Mouse (Mus musculus): ENCODE results near the gene Hdac9.

Gene Hdac9

DNA sequence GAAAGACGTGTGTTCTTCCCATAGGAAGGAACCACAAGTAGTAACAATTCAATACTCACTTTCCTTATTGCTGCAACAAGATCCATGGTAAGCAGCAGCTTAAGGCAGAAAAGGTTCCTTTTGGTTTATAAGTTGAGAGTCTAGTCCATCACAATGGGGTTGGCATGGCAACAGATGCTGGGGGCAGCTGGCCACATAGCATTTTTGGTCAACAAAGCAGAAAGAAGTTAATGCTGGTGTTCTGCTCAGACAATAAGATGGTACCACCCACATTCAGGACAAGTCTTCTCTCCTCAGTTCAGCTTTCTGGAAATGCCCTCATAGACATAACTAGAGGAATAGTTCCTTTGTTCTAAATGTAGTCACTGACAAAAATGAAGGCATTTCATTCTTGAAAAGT is at the start of gene Hdac9:
TSS of gene Hdac9 (minus strand) at position 101 of the 400 bp plus-strand sequence.
- no peak for DNase-seq

DNA sequence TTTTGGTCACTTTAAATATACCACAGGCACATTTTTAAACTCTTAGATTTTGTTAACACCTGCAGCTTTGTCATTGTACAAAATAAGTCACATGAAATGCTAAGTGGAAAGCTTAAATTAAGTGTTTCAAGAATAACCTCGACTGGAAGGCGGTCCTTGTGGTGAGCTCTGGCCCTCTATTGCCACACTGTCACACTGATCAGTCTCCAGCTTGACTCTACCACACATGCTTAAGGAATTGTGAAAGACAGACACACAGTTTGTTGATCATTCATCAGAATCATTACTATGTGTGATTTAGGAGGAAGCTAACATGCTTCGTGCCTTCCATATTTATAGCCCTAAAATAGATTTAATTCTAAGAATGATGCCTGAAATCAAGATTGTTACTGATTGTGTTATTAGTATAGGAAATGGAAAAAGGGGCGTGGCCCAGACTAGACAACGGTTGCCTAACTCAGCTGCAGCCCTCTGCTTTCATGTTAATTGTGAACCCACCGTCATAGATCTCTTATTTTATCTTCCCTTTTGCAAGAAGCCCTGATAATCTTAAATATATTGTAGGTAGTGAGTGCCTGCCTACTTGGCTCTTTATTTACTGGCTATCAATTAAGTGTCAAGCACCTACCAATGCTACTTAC is 32.3 kb upstream of the Hdac9 start:
- no peak for DNase-seq

DNA sequence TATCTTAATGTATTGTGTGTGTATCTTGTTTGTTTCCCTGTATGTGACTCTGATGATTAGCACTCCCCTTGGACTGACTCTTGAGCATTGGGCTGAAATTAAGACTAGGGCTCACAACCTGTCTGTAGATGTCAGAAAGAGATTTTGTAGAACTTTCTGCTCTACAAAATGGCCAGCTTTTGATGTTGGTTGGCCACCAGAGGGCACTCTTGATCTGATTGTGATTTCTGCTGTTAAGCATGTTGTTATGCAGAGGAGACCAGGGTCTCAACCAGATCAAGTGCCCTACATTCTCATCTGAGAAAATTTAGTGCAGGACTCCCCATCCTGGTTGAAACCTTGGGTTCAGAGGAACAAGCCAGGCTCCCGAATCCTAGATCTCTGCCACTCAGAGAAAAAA is 21.0 kb upstream of the Hdac9 start:
- peak; percentile 4 for DNase-seq

DNA sequence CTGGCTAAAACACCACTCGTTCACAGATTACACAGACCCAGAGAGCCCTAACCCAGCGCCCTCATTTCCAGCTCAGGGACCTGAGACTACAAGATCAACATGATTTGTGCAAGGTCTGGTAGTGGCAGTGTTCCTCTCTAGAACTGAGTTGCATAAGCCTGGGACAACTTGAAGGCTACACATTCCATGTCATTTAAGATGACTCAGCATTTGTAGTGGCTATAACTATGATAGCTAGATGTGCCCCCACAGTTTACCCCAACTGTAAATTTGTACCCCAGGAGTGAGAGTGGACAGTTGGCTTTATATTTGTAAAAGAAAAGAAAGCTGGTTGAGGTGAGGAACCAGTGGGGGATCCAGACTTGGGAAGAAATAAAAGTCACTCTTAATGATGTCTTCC is 8.9 kb downstream of the Hdac9 start:
- DNase-seq: no peak

DNA sequence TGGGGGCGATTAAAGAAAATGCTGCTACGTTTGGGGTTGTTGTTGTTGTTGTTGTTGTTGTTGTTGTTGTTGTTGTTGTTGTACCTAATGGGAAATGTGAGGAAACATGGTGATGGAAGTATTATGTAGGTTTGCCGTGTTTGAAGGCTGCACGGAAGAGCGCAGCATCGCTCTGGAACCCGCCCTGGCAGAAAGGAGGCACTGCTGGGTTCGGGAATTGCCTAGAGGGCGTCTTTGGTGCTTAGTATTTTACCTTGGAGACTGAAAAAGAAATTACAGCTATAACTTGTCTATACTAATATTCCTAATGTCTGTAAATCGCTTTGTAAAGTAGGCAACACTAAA is 9.4 kb downstream of the Hdac9 start:
- DNase-seq: no peak

DNA sequence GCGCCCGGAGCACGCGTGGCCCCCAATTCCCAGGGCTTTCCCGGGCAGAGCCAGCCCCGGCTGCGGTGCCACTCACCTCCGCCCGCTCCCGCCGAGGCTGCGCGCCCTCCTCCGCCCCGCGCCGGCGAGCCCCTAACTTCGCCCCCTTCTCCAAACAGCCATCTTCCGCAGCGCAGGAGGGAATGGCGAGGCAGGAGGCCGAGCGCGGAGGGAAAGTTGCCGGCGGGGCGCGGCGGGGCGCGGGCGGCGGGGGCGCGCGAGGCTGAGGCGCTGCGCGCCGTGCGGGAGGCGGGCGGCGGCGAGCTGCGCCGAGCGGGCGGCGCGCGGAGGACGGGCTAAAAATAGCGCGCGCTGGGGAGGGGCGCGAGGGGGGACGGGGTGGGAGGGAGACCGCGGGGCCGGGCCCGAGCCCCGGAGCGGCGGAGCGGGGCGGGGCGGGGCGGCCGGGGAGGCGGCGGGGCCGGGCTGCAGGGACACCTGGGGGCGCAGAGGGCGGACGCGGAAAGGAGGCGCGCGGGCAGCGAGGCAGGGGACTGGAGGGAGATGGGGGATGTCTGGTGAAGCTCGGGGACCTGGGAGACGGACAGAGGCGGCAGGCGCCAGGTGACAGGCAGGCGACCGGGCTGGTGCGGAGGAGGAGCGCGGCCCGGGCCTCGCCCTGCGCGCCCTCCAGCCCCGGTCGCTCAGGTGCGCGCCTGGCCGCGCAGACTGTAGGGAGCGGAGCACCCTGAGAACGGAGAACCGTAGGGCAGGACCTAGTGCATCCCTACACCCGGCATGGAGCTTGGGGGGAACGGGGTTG is 10.0 kb downstream of the Hdac9 start:
- DNase-seq: peak; percentile 11

DNA sequence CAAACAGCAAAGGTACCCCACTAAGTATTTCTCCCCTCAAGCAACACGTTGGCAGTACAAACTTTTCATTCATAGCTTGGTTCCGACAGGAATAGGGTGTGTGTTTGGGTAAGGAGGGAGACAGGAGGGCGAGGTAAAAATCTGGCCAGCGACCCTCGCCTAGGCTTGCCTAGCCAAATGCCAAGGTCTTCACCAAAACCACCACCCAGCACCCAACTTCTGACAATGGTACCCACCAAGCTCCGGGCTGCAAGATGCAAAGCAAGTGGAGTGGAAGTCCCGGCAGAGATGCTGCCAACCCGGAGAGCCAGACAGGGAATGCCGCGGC is 10.6 kb downstream of the Hdac9 start:
- DNase-seq: no peak

DNA sequence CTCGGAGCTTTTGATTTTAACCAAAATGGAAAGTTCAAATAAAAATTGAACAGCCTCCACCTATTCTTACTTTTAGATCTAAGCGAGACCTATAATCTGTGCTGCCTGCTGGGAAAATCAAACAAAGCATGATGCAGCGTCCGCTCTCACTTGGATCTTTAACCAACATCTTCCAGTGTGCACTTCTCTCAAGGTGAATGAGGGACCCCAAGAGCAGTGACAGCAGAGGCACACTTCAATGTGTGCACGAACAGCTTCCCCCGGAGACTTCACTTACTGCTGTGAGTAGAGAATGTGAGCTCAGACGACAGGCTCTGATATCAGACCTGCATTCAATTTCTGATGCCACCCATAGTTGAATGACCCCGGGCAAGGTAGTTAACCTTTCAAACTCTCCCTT is 16.7 kb downstream of the Hdac9 start:
- DNase-seq: no peak

DNA sequence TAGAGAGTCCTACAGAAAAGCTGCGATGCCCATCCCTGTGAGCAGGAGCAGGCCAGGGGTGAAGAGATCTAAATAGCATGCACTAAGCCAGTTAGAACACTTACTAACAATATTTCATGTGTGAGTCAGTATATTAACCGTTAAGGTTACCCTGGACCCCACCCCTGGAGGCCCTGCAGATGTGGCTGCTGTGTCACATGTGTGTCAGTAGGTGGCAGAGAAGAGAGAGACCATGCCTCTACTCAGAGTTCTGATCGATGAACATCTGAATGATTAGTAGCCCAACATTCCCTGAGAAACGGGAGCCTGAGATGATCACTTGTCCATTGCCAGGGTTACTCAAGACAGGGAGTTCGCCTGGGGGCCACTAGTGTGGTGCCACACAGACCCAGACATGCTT is 22.0 kb downstream of the Hdac9 start:
- DNase-seq: no peak

DNA sequence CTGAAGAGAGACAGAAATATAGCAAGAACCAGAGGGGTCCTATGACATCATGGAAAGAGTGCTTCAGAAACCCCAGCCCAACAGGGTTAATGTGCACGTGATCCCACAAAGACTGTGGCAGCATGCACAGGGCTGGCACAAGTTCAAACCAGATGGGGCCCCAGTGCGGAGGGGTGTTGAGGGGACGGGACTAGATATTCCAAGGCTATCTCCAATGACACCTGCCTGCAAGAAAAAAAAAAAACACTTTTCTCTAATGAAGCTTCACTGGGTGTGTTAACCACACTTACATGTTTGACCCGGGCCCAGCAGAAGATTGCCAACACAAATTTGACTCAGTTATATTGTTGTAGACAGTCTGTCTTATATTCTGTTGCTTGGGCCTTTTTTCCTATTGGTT is 28.2 kb downstream of the Hdac9 start:
- no peak for DNase-seq

DNA sequence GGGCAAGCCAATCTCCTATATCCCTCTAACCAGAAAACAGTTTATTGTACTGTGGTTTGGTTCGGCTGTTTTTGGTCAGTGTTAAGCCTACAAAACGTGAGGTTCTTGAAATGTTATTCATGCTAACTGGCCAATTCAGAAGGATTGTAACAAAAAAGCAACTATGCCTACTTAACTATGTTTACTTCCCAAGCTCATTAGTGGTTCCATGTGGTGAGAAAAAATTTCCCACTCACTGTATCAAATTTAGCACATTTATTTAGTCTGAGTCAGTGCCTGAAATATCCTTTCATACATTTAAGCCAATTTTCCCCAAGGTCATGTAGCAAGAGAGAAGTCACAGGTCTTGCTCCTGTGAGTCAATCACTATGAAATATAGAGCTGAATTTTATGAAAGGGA is 42.0 kb downstream of the Hdac9 start:
- no peak for DNase-seq

DNA sequence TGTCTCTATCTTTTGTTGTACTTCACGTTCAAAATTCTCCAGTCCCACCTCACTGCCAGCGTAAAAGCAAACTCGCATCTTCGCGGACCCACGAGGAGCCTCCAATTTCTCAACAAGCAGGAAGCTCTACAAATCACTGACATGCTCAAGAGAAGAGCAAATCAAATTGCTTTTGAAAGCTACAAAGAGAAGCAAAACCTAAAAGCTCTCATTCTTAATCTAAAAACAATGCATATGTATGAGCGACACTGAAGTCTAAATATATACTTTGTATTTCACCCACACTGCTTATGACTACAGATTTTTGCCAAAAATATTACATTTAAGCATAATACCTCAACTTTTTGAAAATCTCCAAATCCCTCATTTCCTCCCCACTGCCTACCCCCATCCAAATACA is 45.9 kb downstream of the Hdac9 start:
- no peak for DNase-seq

DNA sequence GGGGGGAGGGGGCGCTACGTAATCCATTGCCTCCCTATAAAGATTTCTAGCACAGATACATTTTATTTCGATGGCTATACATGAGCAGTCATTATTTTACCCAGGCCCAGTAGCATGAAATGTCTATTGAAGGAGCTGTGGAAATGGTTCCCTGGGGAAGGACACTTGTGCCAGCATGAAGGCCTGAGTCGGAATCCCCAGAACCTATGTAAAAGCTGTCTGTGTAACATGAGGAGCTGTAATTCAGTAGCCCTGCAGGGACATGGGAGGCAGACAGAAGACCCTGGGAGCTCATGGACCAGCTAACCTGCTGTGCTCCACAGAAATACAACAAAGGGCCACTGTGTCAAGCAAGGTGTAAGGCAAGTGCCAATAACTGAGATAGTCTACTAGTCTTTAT is 75.7 kb downstream of the Hdac9 start:
- DNase-seq: no peak

DNA sequence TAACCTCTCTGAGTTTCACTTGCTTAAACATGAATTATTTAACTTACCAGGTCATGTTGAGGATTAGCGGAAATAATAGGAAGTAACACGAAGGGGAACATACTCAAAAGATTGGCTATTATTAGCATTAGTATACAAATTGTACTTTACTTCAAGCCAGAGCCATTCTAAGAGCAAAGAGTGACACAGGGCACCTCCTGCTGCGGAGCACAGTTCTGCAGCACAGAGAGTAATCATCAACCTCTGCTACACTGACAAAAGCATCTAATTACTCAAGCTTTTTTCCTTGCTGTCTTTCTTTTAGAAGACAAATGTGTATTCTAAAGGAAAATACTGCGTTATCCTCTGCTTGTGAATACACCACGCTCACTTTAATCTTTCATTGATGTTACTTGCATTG is 79.6 kb downstream of the Hdac9 start:
- DNase-seq: no peak

DNA sequence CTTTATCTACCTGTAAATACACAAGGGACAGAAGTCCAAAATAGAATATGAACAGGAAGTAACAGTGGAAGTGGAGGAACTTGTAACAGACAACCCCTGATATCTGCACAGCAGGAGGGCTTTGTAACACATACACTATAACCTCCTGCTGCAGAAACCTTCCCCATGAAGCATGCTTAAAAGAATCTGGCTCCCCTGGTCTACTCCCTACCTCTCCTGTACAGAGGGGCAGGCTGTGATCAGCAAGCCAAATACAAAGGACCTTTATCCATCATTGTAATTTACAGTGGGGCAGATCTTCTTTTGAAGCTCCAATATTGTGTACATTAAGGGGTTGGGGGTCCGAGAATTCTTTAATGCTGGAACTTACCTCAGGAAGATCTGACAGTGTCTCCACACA is 80.0 kb downstream of the Hdac9 start:
- DNase-seq: no peak

DNA sequence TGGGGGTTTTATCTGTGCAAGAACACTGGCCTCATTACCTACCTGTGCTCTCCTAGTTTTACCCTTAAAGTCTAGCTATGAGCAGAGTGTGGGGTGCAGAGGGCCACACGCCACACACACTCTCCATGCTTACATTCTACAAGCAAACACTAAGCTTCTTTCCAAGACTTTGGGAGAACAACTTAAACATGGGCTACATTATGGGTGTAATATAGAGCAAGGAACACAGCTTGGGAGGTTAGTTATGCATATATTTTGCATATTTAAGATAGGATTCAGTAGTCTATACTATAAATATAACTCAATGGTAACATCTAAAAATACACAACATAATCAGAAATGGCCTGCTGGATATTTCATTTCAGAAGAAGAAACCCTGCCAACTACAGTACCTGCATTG is 80.8 kb downstream of the Hdac9 start:
- DNase-seq: no peak

DNA sequence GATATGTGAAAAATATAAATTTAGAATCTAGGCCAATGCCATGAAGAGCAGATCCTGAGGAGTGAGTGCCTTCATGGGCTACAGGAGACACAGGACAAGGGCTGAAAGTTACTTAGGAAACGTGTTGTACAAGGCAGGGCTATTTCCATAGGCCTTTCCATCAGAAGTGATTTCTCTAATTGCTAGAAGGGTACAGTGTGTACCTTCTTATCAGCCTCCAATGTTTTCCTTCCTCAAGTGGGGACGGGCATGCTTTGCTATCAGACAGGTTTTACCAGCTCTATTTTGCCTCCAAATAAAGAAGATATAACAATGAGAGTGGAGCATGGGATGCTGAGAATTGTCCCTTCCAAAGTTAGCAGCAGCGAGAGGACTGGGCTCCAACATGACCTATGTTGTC is 81.4 kb downstream of the Hdac9 start:
- DNase-seq: no peak

DNA sequence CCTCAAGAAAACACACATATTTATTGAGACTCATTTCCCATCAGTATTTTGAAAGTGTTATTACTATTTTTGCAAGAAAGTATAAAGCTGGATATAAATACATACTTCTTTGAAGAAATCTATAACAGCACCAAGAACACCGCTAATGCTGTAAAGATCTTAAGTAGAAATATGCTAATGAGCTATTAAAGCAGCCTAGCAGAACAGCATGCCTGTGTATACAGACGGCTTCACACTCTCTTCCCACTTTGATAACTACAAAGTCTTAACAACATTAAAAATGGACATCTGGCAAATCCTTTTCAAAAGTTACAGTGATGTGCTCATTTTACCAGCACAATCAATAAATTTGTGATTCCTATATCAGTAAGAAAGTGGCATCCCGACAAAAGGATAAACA is 88.2 kb downstream of the Hdac9 start:
- no peak for DNase-seq

DNA sequence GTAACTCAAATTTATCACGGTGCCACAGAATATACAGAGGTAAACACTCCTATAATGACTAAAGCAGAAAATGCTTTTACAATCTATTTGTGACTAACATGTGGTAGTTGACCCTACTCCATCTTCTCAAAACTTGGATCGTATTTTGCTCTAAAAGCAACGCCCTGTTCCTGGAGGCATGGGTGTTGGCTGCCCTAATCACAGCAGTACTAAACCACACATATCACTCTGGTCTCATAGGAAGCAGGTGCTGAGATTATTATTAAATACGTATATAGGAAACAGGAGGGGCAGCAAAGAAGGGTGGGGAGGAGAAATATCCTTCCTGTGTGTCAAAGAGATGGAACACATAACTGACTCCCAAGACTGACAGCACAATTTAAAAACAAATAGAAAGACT is 90.0 kb downstream of the Hdac9 start:
- peak; percentile 2 for DNase-seq

DNA sequence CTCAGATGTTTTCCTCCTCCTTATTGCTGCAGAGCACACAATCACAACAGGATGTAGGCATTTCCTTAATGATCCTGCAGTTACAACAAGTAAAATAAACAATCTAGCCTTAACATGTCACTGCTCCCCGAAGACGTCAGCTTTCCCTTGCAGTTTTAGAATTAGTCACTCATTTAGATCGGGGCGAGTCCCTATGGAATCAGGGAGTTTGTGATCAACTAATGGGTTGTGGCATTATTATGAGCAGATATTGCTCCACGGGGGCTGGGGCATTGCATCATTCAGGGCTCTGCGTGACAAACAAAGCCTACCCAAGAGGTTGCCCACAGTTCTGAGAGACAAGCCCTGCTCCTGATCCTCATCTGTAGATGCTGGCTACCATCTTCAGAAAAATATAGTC is 96.7 kb downstream of the Hdac9 start:
- no peak for DNase-seq

DNA sequence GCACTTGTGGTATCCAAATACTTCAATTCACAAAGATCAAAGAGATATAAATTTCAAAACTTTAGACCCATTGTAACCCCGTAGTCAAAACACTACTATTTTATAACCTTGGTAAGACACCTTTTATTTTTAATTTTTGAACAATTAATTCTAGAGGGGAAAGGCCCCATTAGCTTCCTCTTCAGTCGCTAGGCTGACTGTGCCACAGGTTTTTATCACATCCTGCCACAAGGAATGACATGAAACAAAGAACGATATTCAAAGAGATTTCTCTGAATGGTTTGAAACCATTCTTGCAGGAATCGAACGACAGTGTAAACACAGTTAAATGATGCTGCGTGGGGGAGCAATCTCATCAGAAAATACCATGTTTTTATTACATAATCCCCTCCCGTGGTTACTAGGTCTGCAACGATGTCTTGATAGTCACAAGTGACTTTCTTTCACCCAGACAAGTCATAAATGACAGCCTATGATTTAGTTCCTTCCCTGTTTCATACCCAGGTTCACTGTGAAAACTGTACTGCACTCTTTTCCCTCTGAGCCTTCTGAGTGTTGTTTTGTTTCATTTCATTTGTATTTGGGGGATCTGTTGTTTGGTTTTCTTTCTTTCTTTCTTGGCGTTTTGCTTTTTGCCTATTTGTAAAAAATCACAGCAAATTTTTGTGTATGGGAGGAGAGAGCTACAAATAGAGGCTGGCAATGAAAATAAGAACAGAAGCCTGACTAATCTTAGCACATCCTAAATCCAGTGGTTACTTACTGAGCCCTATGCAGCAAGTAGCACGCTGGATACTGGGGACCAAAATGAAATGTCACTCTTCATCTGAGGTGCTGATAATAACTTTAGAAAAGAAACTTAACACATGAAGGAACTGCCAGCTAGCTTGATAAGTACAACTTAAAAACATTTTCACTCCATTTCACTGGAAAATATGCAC is 105.0 kb downstream of the Hdac9 start:
- DNase-seq: no peak

DNA sequence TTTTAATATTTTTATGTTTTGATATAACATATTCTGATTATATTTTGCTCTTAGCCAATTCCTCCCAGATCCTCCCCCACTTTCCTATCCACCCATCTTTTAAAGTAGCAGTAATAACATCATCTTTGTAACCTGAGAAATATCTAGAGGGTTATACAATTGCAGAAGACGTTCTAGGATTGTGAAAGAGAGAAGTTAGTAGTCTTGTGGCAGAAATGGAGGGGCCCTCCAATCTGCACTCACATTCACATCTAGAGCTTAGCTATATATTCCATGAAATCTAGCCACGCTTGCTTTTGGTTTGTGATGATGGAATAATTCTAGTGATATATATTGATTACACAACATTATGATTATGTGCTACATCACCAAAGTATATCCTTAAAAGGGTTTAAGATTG is 106.7 kb downstream of the Hdac9 start:
- no peak for DNase-seq

DNA sequence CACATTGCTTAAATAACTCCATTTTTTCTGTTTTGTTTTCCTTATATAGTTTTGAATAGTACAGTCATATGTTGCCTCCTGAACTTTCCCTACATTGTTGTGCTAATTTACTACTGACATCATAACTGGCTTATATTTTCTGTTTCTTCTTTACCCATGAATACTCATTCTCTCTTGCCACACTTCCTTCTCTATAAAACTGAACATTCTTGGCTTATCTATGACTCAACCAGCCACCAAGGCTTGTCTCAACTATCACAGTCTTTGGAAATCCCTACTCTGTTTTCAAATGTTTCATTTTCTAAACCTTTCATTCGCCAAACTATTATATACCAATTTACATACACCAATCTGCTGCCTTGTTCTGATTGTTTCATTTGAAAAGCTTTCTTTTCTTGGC is 108.7 kb downstream of the Hdac9 start:
- no peak for DNase-seq

DNA sequence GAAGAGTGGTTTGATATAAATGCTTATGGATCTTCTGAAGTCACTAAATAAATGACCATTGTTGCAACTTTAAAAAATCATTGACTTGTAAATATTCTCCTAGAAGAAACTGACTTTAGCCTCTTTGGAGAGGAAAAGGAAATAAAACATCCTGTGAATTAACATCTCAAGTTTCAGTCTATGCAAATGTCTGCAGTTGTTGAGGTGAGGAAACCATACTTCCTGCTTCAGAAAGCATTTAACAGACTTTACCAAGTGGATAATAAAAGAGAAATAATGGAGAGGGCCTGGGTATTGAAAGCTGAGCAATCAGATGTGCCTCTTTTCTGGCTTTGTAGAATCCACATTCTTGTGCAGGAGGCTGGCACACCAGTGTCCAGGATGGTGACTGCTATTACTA is 110.4 kb downstream of the Hdac9 start:
- no peak for DNase-seq

Data from kidney, postnatal 14 days (tissue).